Comparison of ENCODE assay signal across 12 mouse cellular contexts in the genomic region with DNA sequence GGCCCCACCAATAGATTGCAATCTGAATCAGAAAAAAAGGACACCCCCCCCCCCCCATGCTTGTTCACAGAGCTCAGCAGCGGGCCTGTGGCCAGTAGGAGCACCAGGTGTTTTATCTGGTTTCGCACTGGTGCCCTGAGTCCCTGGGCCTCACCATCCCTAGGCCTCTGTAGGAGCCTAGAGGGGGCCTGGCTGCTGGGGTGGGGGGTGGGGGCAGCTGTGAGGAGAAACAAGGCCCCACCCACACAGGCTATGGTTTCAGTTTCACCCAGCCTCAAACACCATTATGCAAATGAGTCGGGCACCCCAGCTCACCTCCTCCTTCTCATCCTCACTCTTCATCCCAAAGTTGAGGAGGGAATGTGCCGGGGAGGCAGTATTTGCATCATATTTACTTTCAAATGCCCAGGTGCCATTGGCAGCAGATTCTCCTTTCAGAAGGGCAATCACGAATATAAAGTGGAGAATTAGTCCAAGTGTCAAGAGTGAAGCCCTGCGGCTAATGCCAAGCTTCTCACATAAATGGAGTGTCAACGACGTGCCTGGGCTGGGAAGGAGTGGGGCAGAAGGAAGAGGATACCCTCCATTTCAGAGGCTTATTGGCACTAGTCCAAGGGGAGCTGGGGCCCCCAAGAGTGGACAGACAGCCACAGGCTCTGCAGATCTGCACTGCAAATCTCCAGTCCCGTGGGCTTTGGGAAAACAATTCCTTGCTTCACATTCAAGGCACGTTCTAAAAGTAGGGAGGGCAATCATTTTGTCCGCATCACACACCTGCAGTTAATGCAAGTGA.
DNase-seq lines count a peak whose midpoint lies in the region; ATAC-seq and TF ChIP-seq lines count a peak whose summit lies in the region.
"Had no signal": no experiment of that assay in that cellular context is flagged by ENCODE, and none has a peak within 500 bp of the region (broad histone marks: within the 10 kb centered on the region; RNA-seq: fewer than 3 reads in every experiment).

No protein-coding gene starts in this region.

- H3K9me3 ChIP-seq in heart, embryonic 14.5 days (ENCODE audit: control insufficient read depth, low read length), result no peaks in the 10 kb centered on the region
- H3K9me3 ChIP-seq in lung, embryonic 14.5 days (ENCODE audit: low read depth, low read length), result no peaks in the 10 kb centered on the region
- no peaks in the 10 kb centered on the region for H3K9me3 ChIP-seq in intestine, embryonic 16.5 days (ENCODE audit: control insufficient read depth, low read length)
- H3K9me3 ChIP-seq: liver, embryonic 15.5 days had no signal

- no peak overlapping the region; the same call in 1 of the 2 replicates for H3K9ac ChIP-seq in heart, embryonic 14.5 days (ENCODE audit: low read length)
- no peak overlapping the region for H3K9ac ChIP-seq in heart, adult 2 months (ENCODE audit: low read depth, low read length)
- H3K9ac ChIP-seq in lung, embryonic 14.5 days, result no peak overlapping the region; the same call in 1 of the 2 replicates
- H3K9ac ChIP-seq in intestine, embryonic 16.5 days (ENCODE audit: low read depth, low read length), result no peak overlapping the region
- H3K9ac ChIP-seq: liver, embryonic 15.5 days had no signal

- TF ChIP-seq CTCF in heart, adult 2 months (IDR thresholded peaks at IDR 0.05), result no peak
- TF ChIP-seq CTCF in lung, embryonic 14.5 days (IDR thresholded peaks at IDR 0.05; ENCODE audit: low read depth), result no peak
- no peak for TF ChIP-seq CTCF in lung, adult 2 months (IDR thresholded peaks at IDR 0.05; ENCODE audit: insufficient read depth, low read length)

- H3K4me2 ChIP-seq in heart, embryonic 14.5 days (ENCODE audit: low read length), result peak overlapping the region; percentile 33
- peak overlapping the region; percentile 33; the same call in 1 of the 2 replicates for H3K4me2 ChIP-seq in lung, embryonic 14.5 days
- no peak overlapping the region for H3K4me2 ChIP-seq in intestine, embryonic 16.5 days (ENCODE audit: low read depth, low read length)
- H3K4me2 ChIP-seq: liver, embryonic 15.5 days had no signal

- DNase-seq in heart, adult 2 months, result no peak
- DNase-seq in lung, embryonic 14.5 days, result peak; percentile 69
- DNase-seq in lung, adult 2 months, result no peak
- no peak for DNase-seq in spleen, postnatal 36 days (ENCODE audit: low spot score in 2 of 2)
- DNase-seq in adrenal gland, adult 18-20 months (ENCODE audit: low spot score in 2 of 2), result no peak
- DNase-seq: gastrocnemius, postnatal 10 days; kidney, postnatal 14 days; right cerebral cortex, adult 18-20 months had no signal

- no peak overlapping the region for H3K4me3 ChIP-seq in heart, embryonic 14.5 days (ENCODE audit: control insufficient read depth in 1 of 2, insufficient read depth in 1 of 2, low read depth in 1 of 2, low read length in 2 of 2)
- H3K4me3 ChIP-seq in heart, adult 2 months, result no peak overlapping the region
- H3K4me3 ChIP-seq in lung, embryonic 14.5 days (ENCODE audit: low read depth, low read length), result no peak overlapping the region
- H3K4me3 ChIP-seq in lung, adult 2 months (replicated peaks; ENCODE audit: extremely low read depth, low read depth, low read length), result no peak overlapping the region
- H3K4me3 ChIP-seq in intestine, embryonic 16.5 days (ENCODE audit: low read length), result no peak overlapping the region
- H3K4me3 ChIP-seq: liver, embryonic 15.5 days had no signal

- peaks cover 19% of the 10 kb centered on the region in 2 experiments for H3K4me1 ChIP-seq in heart, embryonic 14.5 days (ENCODE audit: control insufficient read depth in 2 of 2, insufficient read depth in 2 of 2, low read length in 2 of 2)
- no peaks in the 10 kb centered on the region; the same call in 1 of the 2 replicates for H3K4me1 ChIP-seq in heart, adult 2 months (ENCODE audit: control insufficient read depth, insufficient read depth, low read length)
- H3K4me1 ChIP-seq in lung, embryonic 14.5 days (ENCODE audit: insufficient read depth), result peaks cover 25% of the 10 kb centered on the region
- peaks cover 3% of the 10 kb centered on the region; the same call in 1 of the 2 replicates for H3K4me1 ChIP-seq in lung, adult 2 months (ENCODE audit: control insufficient read depth, insufficient read depth, low read length)
- H3K4me1 ChIP-seq in intestine, embryonic 16.5 days (ENCODE audit: control insufficient read depth, insufficient read depth, low read length), result peaks cover 9% of the 10 kb centered on the region
- H3K4me1 ChIP-seq: liver, embryonic 15.5 days had no signal

- H3K79me2 ChIP-seq in heart, adult 2 months (replicated peaks; ENCODE audit: control insufficient read depth, insufficient read depth, low read length), result no peaks in the 10 kb centered on the region

- no peak for TF ChIP-seq POLR2A in heart, adult 2 months (IDR thresholded peaks at IDR 0.05; ENCODE audit: insufficient read depth, low read depth, low read length)
- TF ChIP-seq POLR2A in lung, adult 2 months (IDR thresholded peaks at IDR 0.05; ENCODE audit: borderline replicate concordance, extremely low read depth, low read depth, low read length), result no peak

- no peak for TF ChIP-seq EP300 in heart, adult 2 months (IDR thresholded peaks at IDR 0.05; ENCODE audit: insufficient read depth, low read depth, low read length)

- no peak overlapping the region for H3K27ac ChIP-seq in heart, embryonic 14.5 days (replicated peaks in 1 of 2; ENCODE audit: control insufficient read depth in 1 of 2, insufficient read depth in 1 of 2, low read depth in 2 of 2, low read length in 2 of 2)
- H3K27ac ChIP-seq in heart, adult 2 months, result no peak overlapping the region
- H3K27ac ChIP-seq in lung, embryonic 14.5 days (ENCODE audit: low read depth), result no peak overlapping the region
- H3K27ac ChIP-seq in intestine, embryonic 16.5 days (ENCODE audit: low read length), result no peak overlapping the region
- H3K27ac ChIP-seq: liver, embryonic 15.5 days had no signal

- WGBS in heart, embryonic 14.5 days, result 35% methylated on average over 11 of the region's 11 CpGs
- WGBS in heart, adult 2 months, result 69% methylated on average over 11 of the region's 11 CpGs
- WGBS in lung, embryonic 14.5 days, result 27% methylated on average over 11 of the region's 11 CpGs
- WGBS in lung, adult 2 months, result 59% methylated on average over 11 of the region's 11 CpGs
- 51% methylated on average over 11 of the region's 11 CpGs for WGBS in intestine, embryonic 16.5 days

- no peak for ATAC-seq in heart, embryonic 14.5 days (ENCODE audit: insufficient number of reproducible peaks, insufficient read depth, low FRiP score, low read depth)
- peak; percentile 60 for ATAC-seq in lung, embryonic 14.5 days (ENCODE audit: insufficient read depth)
- ATAC-seq in CD4-positive, CD25-positive, alpha-beta regulatory T cell, adult 4 months, result peak; percentile 62
- ATAC-seq in intestine, embryonic 16.5 days, result peak; percentile 50; the same call in 1 of the 2 replicates

- no peaks in the 10 kb centered on the region for H3K36me3 ChIP-seq in heart, embryonic 14.5 days (ENCODE audit: control insufficient read depth, insufficient read depth, low read length)
- H3K36me3 ChIP-seq in heart, adult 2 months (ENCODE audit: control insufficient read depth, insufficient read depth, low read length), result no peaks in the 10 kb centered on the region
- H3K36me3 ChIP-seq in lung, embryonic 14.5 days (ENCODE audit: insufficient read depth), result no peaks in the 10 kb centered on the region
- H3K36me3 ChIP-seq in intestine, embryonic 16.5 days (ENCODE audit: control insufficient read depth, insufficient read depth, low read length), result no peaks in the 10 kb centered on the region
- H3K36me3 ChIP-seq: liver, embryonic 15.5 days had no signal

- H3K27me3 ChIP-seq in heart, embryonic 14.5 days (ENCODE audit: control insufficient read depth, insufficient read depth, low read length), result no peaks in the 10 kb centered on the region
- H3K27me3 ChIP-seq in heart, adult 2 months (ENCODE audit: control insufficient read depth, insufficient read depth, low read length), result no peaks in the 10 kb centered on the region
- no peaks in the 10 kb centered on the region for H3K27me3 ChIP-seq in lung, embryonic 14.5 days (ENCODE audit: insufficient read depth, low read length)
- 0 out of 2 replicates have a peak, but pooled peaks cover 2% of the 10 kb centered on the region for H3K27me3 ChIP-seq in intestine, embryonic 16.5 days (replicated peaks; ENCODE audit: control insufficient read depth, insufficient read depth, low read length)
- H3K27me3 ChIP-seq: liver, embryonic 15.5 days had no signal

- intact Hi-C loops in heart, adult 2 months (cut with DNase I), result no loop called here
